9 mouse cellular contexts compared by ENCODE assay signal in genomic region chr16:35869656-35870055, GRCm38 (mm10). TPM values are rescaled to one million over a fixed set of nuclear protein-coding genes. Genes with fewer than 3 reads are reported as not detected.
DNase-seq lines count a peak whose midpoint lies in the region; ATAC-seq and TF ChIP-seq lines count a peak whose summit lies in the region.
"Had no signal": no experiment of that assay in that cellular context is flagged by ENCODE, and none has a peak within 500 bp of the region (broad histone marks: within the 10 kb centered on the region; RNA-seq: fewer than 3 reads in every experiment).

No protein-coding gene starts in this region.

- DNase-seq in hindbrain, postnatal 0 days (ENCODE audit: low spot score) = no peak
- DNase-seq in hindbrain, embryonic 14.5 days (ENCODE audit: low spot score) = no peak
- no peak for DNase-seq in neural tube, embryonic 10.5 days (ENCODE audit: extremely low spot score, low spot score)
- DNase-seq in limb, embryonic 10.5 days (ENCODE audit: low spot score) = peak; percentile 20
- no peak for DNase-seq in thymus, adult 18-20 months
- DNase-seq in urinary bladder, postnatal 4 days (ENCODE audit: low spot score in 2 of 2) = no peak

- H3K36me3 ChIP-seq in hindbrain, postnatal 0 days (ENCODE audit: insufficient read depth, low read length) = no peaks in the 10 kb centered on the region
- H3K36me3 ChIP-seq in hindbrain, embryonic 14.5 days (replicated peaks; ENCODE audit: control insufficient read depth, insufficient read depth) = no peaks in the 10 kb centered on the region
- no peaks in the 10 kb centered on the region for H3K36me3 ChIP-seq in neural tube, embryonic 15.5 days
- no peaks in the 10 kb centered on the region for H3K36me3 ChIP-seq in limb, embryonic 10.5 days
- no peaks in the 10 kb centered on the region for H3K36me3 ChIP-seq in stomach, embryonic 16.5 days (ENCODE audit: control insufficient read depth, insufficient read depth, low read length)
- H3K36me3 ChIP-seq: neural tube, embryonic 12.5 days had no signal

- no peak for ATAC-seq in hindbrain, postnatal 0 days
- no peak for ATAC-seq in hindbrain, embryonic 14.5 days (ENCODE audit: low FRiP score)
- no peak for ATAC-seq in neural tube, embryonic 15.5 days (ENCODE audit: low FRiP score)
- no peak for ATAC-seq in stomach, embryonic 16.5 days (ENCODE audit: insufficient read depth, low FRiP score)

- no peak overlapping the region for H3K9ac ChIP-seq in hindbrain, postnatal 0 days (replicated peaks; ENCODE audit: low read length)
- H3K9ac ChIP-seq in hindbrain, embryonic 14.5 days = no peak overlapping the region
- H3K9ac ChIP-seq in neural tube, embryonic 15.5 days (replicated peaks) = no peak overlapping the region
- H3K9ac ChIP-seq in stomach, embryonic 16.5 days (ENCODE audit: low read length) = no peak overlapping the region
- H3K9ac ChIP-seq: neural tube, embryonic 12.5 days had no signal

- H3K9me3 ChIP-seq in hindbrain, postnatal 0 days (ENCODE audit: low read length) = no peaks in the 10 kb centered on the region
- no peaks in the 10 kb centered on the region for H3K9me3 ChIP-seq in hindbrain, embryonic 14.5 days (ENCODE audit: control insufficient read depth, low read length)
- H3K9me3 ChIP-seq in neural tube, embryonic 15.5 days (replicated peaks) = no peaks in the 10 kb centered on the region
- H3K9me3 ChIP-seq in limb, embryonic 10.5 days (replicated peaks) = no peaks in the 10 kb centered on the region
- no peaks in the 10 kb centered on the region for H3K9me3 ChIP-seq in stomach, embryonic 16.5 days (replicated peaks; ENCODE audit: control insufficient read depth, low read length)
- H3K9me3 ChIP-seq: neural tube, embryonic 12.5 days had no signal

- 0 out of 2 replicates have a peak overlapping the region, but pooled peaks have one; percentile 10 for H3K4me2 ChIP-seq in hindbrain, postnatal 0 days (ENCODE audit: low read depth, low read length)
- no peak overlapping the region for H3K4me2 ChIP-seq in hindbrain, embryonic 14.5 days (replicated peaks)
- 0 out of 2 replicates have a peak overlapping the region, but pooled peaks have one; percentile 5 for H3K4me2 ChIP-seq in neural tube, embryonic 15.5 days
- peak overlapping the region; percentile 38 for H3K4me2 ChIP-seq in stomach, embryonic 16.5 days (ENCODE audit: low read depth, low read length)

- TF ChIP-seq CTCF in hindbrain, postnatal 0 days (IDR thresholded peaks at IDR 0.05; ENCODE audit: low read depth) = no peak

- H3K4me1 ChIP-seq in hindbrain, postnatal 0 days (ENCODE audit: insufficient read depth, low read length) = no peaks in the 10 kb centered on the region
- peaks cover 14% of the 10 kb centered on the region; the same call in 1 of the 2 replicates for H3K4me1 ChIP-seq in hindbrain, embryonic 14.5 days (replicated peaks; ENCODE audit: control insufficient read depth, insufficient read depth, low read length)
- H3K4me1 ChIP-seq in neural tube, embryonic 15.5 days = peaks cover 14% of the 10 kb centered on the region
- H3K4me1 ChIP-seq in limb, embryonic 10.5 days = peaks cover 18% of the 10 kb centered on the region
- H3K4me1 ChIP-seq in stomach, embryonic 16.5 days (ENCODE audit: control insufficient read depth, insufficient read depth, low read length) = peaks cover 7% of the 10 kb centered on the region; the same call in 1 of the 2 replicates

- H3K4me3 ChIP-seq in hindbrain, postnatal 0 days (ENCODE audit: low read length) = no peak overlapping the region
- no peak overlapping the region for H3K4me3 ChIP-seq in hindbrain, embryonic 14.5 days (replicated peaks; ENCODE audit: low read length)
- no peak overlapping the region for H3K4me3 ChIP-seq in neural tube, embryonic 15.5 days (replicated peaks)
- no peak overlapping the region for H3K4me3 ChIP-seq in limb, embryonic 10.5 days
- no peak overlapping the region for H3K4me3 ChIP-seq in stomach, embryonic 16.5 days (replicated peaks; ENCODE audit: low read length)
- H3K4me3 ChIP-seq: neural tube, embryonic 12.5 days had no signal

- no peak overlapping the region for H3K27ac ChIP-seq in hindbrain, postnatal 0 days
- H3K27ac ChIP-seq in hindbrain, embryonic 14.5 days = no peak overlapping the region
- H3K27ac ChIP-seq in neural tube, embryonic 15.5 days (replicated peaks) = no peak overlapping the region
- no peak overlapping the region for H3K27ac ChIP-seq in limb, embryonic 10.5 days
- no peak overlapping the region for H3K27ac ChIP-seq in stomach, embryonic 16.5 days (ENCODE audit: low read length)
- H3K27ac ChIP-seq: neural tube, embryonic 12.5 days had no signal

- 72% methylated on average over 6 of the region's 6 CpGs for WGBS in hindbrain, postnatal 0 days
- 70% methylated on average over 6 of the region's 6 CpGs for WGBS in hindbrain, embryonic 14.5 days
- 79% methylated on average over 6 of the region's 6 CpGs for WGBS in neural tube, embryonic 15.5 days
- 75% methylated on average over 6 of the region's 6 CpGs for WGBS in limb, embryonic 10.5 days
- 61% methylated on average over 6 of the region's 6 CpGs for WGBS in stomach, embryonic 16.5 days

- peaks cover 5% of the 10 kb centered on the region; the same call in 1 of the 2 replicates for H3K27me3 ChIP-seq in hindbrain, postnatal 0 days (ENCODE audit: insufficient read depth, low read length)
- peaks cover 37% of the 10 kb centered on the region for H3K27me3 ChIP-seq in hindbrain, embryonic 14.5 days (ENCODE audit: control insufficient read depth, insufficient read depth, low read length)
- peaks cover 28% of the 10 kb centered on the region for H3K27me3 ChIP-seq in neural tube, embryonic 15.5 days (replicated peaks)
- peaks cover 51% of the 10 kb centered on the region for H3K27me3 ChIP-seq in limb, embryonic 10.5 days (ENCODE audit: low read depth, poor library complexity, severe bottlenecking)
- no peaks in the 10 kb centered on the region; the same call in none of the 2 replicates for H3K27me3 ChIP-seq in stomach, embryonic 16.5 days (ENCODE audit: control insufficient read depth, insufficient read depth, low read length)

RNA-seq across cellular contexts. Expression of gene Parp14, which starts 1.7 kb away (rescaled TPM):
- total RNA-seq in hindbrain, postnatal 0 days (2014; rRNA removed) = 0.47 and 1.3 TPM in 2 replicates
- polyA plus RNA-seq in hindbrain, postnatal 0 days (2015; fragmentation: Nextera tagmentation; extraction: Ambion mirVana) = 0.61 and 0.79 TPM in 2 replicates
- polyA plus RNA-seq in hindbrain, embryonic 14.5 days (2014; fragmentation: Nextera tagmentation; extraction: Ambion mirVana) = 0.38 and 0.66 TPM in 2 replicates
- polyA plus RNA-seq in neural tube, embryonic 15.5 days (2015; fragmentation: Nextera tagmentation; extraction: Ambion mirVana) = 0.65 and 2.0 TPM in 2 replicates
- 0.19 and 0.24 TPM in 2 replicates for polyA plus RNA-seq in limb, embryonic 10.5 days (2016; fragmentation: Nextera tagmentation; extraction: Ambion mirVana)
- polyA plus RNA-seq in stomach, embryonic 16.5 days (2015; fragmentation: Nextera tagmentation; extraction: Ambion mirVana) = 1.1 and 2.2 TPM in 2 replicates
